Mouse (Mus musculus): Measurements from ENCODE around the gene S100a10. TPM values are rescaled to one million over a fixed set of nuclear protein-coding genes. Genes with fewer than 3 reads are reported as not detected.
"Not testable (repeated sequence)": the region's sequence is repeated elsewhere in the genome, so short reads cannot be mapped to it uniquely, and the experiment has no call there.

The S100a10 gene
- polyA plus RNA-seq, 2 experiments: 328 to 691 TPM

GRCm38 (mm10) chr3:93600206-93600605, 45.3 kb downstream of the S100a10 start:
- no peak overlapping the region for H3K27ac ChIP-seq (replicated peaks; ENCODE audit: low read depth, low read length)
- no peaks in the 10 kb centered on the region for H3K9me3 ChIP-seq (ENCODE audit: control insufficient read depth, low read length)
- H3K36me3 ChIP-seq (ENCODE audit: control insufficient read depth, insufficient read depth, low read length): no peaks in the 10 kb centered on the region
- no peak for TF ChIP-seq POLR2A (IDR thresholded peaks at IDR 0.05; ENCODE audit: borderline replicate concordance, extremely low read depth, insufficient read depth, insufficient read length)
- 76% methylated on average over 2 of the region's 2 CpGs for WGBS
- no peak for ATAC-seq (ENCODE audit: low FRiP score, low read depth)
- no peak overlapping the region for H3K9ac ChIP-seq (ENCODE audit: low read depth, low read length, severe bottlenecking)
- no peaks in the 10 kb centered on the region for H3K4me1 ChIP-seq (ENCODE audit: control insufficient read depth, insufficient read depth, low read length)
- H3K4me2 ChIP-seq (replicated peaks; ENCODE audit: low read depth, low read length, severe bottlenecking): no peak overlapping the region
- H3K27me3 ChIP-seq (ENCODE audit: control insufficient read depth, insufficient read depth, low read length): no peaks in the 10 kb centered on the region
- no peak for DNase-seq (ENCODE audit: low spot score)
- no peak overlapping the region for H3K4me3 ChIP-seq (replicated peaks; ENCODE audit: low read length)

DNA sequence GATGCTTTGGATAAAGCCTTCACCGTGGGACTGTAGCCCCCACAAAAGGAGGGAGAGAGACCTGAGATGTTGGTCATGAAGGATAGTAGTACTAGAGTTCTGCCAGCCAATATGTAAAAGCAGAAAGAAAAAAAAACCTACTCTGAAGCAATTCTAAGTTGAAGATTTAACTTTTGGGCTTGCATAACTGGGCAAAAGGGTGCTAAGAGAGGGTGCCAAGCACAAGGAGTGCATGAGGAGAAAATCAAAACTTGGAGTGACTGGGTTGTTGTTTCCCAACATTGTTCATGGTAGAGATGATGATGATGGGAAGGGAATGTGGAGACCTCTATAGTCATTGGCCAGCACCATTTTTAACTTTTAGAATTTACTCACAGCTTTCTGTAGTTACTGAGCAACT, 47.0 kb downstream of the S100a10 start:
- no peak for DNase-seq (ENCODE audit: low spot score)
- ATAC-seq (ENCODE audit: low FRiP score, low read depth): no peak
- H3K4me3 ChIP-seq (replicated peaks; ENCODE audit: low read length): no peak overlapping the region
- TF ChIP-seq POLR2A (IDR thresholded peaks at IDR 0.05; ENCODE audit: borderline replicate concordance, extremely low read depth, insufficient read depth, insufficient read length): no peak
- no peaks in the 10 kb centered on the region for H3K36me3 ChIP-seq (ENCODE audit: control insufficient read depth, insufficient read depth, low read length)
- no peak overlapping the region for H3K4me2 ChIP-seq (replicated peaks; ENCODE audit: low read depth, low read length, severe bottlenecking)
- no peak overlapping the region for H3K27ac ChIP-seq (replicated peaks; ENCODE audit: low read depth, low read length)
- H3K27me3 ChIP-seq (ENCODE audit: control insufficient read depth, insufficient read depth, low read length): no peaks in the 10 kb centered on the region
- no peaks in the 10 kb centered on the region for H3K9me3 ChIP-seq (ENCODE audit: control insufficient read depth, low read length)
- H3K4me1 ChIP-seq (ENCODE audit: control insufficient read depth, insufficient read depth, low read length): no peaks in the 10 kb centered on the region
- no peak overlapping the region for H3K9ac ChIP-seq (ENCODE audit: low read depth, low read length, severe bottlenecking)
- WGBS: 88% methylated on average over 1 of the region's 1 CpGs

GRCm38 (mm10) chr3:93608970-93609369, 54.1 kb downstream of the S100a10 start:
- H3K9ac ChIP-seq (ENCODE audit: low read depth, low read length, severe bottlenecking); H3K4me2 ChIP-seq (replicated peaks; ENCODE audit: low read depth, low read length, severe bottlenecking); H3K27ac ChIP-seq (replicated peaks; ENCODE audit: low read depth, low read length); H3K9me3 ChIP-seq (ENCODE audit: control insufficient read depth, low read length); H3K4me1 ChIP-seq (ENCODE audit: control insufficient read depth, insufficient read depth, low read length); H3K4me3 ChIP-seq (replicated peaks; ENCODE audit: low read length); DNase-seq (ENCODE audit: low spot score); H3K27me3 ChIP-seq (ENCODE audit: control insufficient read depth, insufficient read depth, low read length); H3K36me3 ChIP-seq (ENCODE audit: control insufficient read depth, insufficient read depth, low read length): not testable (repeated sequence)
- ATAC-seq (ENCODE audit: low FRiP score, low read depth): 0 out of 2 replicates have a peak, but pooled peaks have one; percentile 57

Other genes starting within 250 kb of the S100a10 start
- 0.14 and 0.23 TPM in 2 replicates for gene Hrnr, start 235.3 kb upstream of the S100a10 start, polyA plus RNA-seq (2012; rRNA removed)
- 0.55 and 1.4 TPM in 2 replicates for gene Hrnr, start 235.3 kb upstream of the S100a10 start, polyA plus RNA-seq (2014; fragmentation: Nextera tagmentation; extraction: Ambion mirVana)
- gene Rptn, start 161.4 kb upstream of the S100a10 start, polyA plus RNA-seq (2012; rRNA removed): not detected in 2 replicates
- not detected in 2 replicates for gene Rptn, start 161.4 kb upstream of the S100a10 start, polyA plus RNA-seq (2014; fragmentation: Nextera tagmentation; extraction: Ambion mirVana)
- gene Tchh, start 112.8 kb upstream of the S100a10 start, polyA plus RNA-seq (2012; rRNA removed): 0.54 and 1.3 TPM in 2 replicates
- 2.5 and 2.6 TPM in 2 replicates for gene Tchh, start 112.8 kb upstream of the S100a10 start, polyA plus RNA-seq (2014; fragmentation: Nextera tagmentation; extraction: Ambion mirVana)
- gene Tchhl1, start 86.3 kb upstream of the S100a10 start, polyA plus RNA-seq (2012; rRNA removed): not detected in 2 replicates
- not detected in 2 replicates for gene Tchhl1, start 86.3 kb upstream of the S100a10 start, polyA plus RNA-seq (2014; fragmentation: Nextera tagmentation; extraction: Ambion mirVana)
- 477 and 638 TPM in 2 replicates for gene S100a11, start 34.6 kb upstream of the S100a10 start, polyA plus RNA-seq (2012; rRNA removed)
- gene S100a11, start 34.6 kb upstream of the S100a10 start, polyA plus RNA-seq (2014; fragmentation: Nextera tagmentation; extraction: Ambion mirVana): 1,786 and 1,916 TPM in 2 replicates
- gene Tdpoz2, start 97.6 kb downstream of the S100a10 start, polyA plus RNA-seq (2012; rRNA removed): not detected in 2 replicates
- gene Tdpoz2, start 97.6 kb downstream of the S100a10 start, polyA plus RNA-seq (2014; fragmentation: Nextera tagmentation; extraction: Ambion mirVana): not detected in 2 replicates
- not detected in 2 replicates for gene Tdpoz1, start 121.2 kb downstream of the S100a10 start, polyA plus RNA-seq (2012; rRNA removed)
- gene Tdpoz1, start 121.2 kb downstream of the S100a10 start, polyA plus RNA-seq (2014; fragmentation: Nextera tagmentation; extraction: Ambion mirVana): not detected in 2 replicates
- gene Gm37596, start 138.0 kb downstream of the S100a10 start, polyA plus RNA-seq (2012; rRNA removed): not detected in 2 replicates
- not detected in 2 replicates for gene Gm37596, start 138.0 kb downstream of the S100a10 start, polyA plus RNA-seq (2014; fragmentation: Nextera tagmentation; extraction: Ambion mirVana)
- gene Gm5773, start 217.9 kb downstream of the S100a10 start, polyA plus RNA-seq (2012; rRNA removed): not detected in 2 replicates
- gene Gm5773, start 217.9 kb downstream of the S100a10 start, polyA plus RNA-seq (2014; fragmentation: Nextera tagmentation; extraction: Ambion mirVana): not detected in 2 replicates
- gene Tdpoz4, start 241.3 kb downstream of the S100a10 start, polyA plus RNA-seq (2012; rRNA removed): not detected in 2 replicates
- not detected in 2 replicates for gene Tdpoz4, start 241.3 kb downstream of the S100a10 start, polyA plus RNA-seq (2014; fragmentation: Nextera tagmentation; extraction: Ambion mirVana)